7 mouse cellular contexts compared by ENCODE assay signal in genomic region chr7:19381377-19382165, GRCm38 (mm10). TPM values are rescaled to one million over a fixed set of nuclear protein-coding genes. Genes with fewer than 3 reads are reported as not detected.
DNase-seq lines count a peak whose midpoint lies in the region; ATAC-seq and TF ChIP-seq lines count a peak whose summit lies in the region.

Ercc2 (plus strand) TSS chr7:19382010.

- peak; percentile 19; the same call in 1 of the 2 replicates for TF ChIP-seq POLR2A in small intestine, adult 2 months (IDR thresholded peaks at IDR 0.05; ENCODE audit: low read depth, low read length)

- DNase-seq in adrenal gland, postnatal 10 days, result peak; percentile 99
- DNase-seq in embryonic facial prominence, embryonic 10.5 days (ENCODE audit: low spot score), result peak; percentile 100
- no peak for DNase-seq in gonadal fat pad, adult 2 months (ENCODE audit: low read depth)
- DNase-seq in left cerebral cortex, postnatal 4 days, result peak; percentile 99

- intact Hi-C loops in left cerebral cortex, postnatal 4 days (cut with DNase I), result no loop called here

- no peaks in the 10 kb centered on the region for H3K9me3 ChIP-seq in embryonic facial prominence, embryonic 10.5 days
- H3K9me3 ChIP-seq in intestine, postnatal 0 days (ENCODE audit: control insufficient read depth), result no peaks in the 10 kb centered on the region
- H3K9me3 ChIP-seq in midbrain, embryonic 12.5 days, result no peaks in the 10 kb centered on the region

- peak within 1 kb of the TSS; percentile 74 for H3K9ac ChIP-seq in intestine, postnatal 0 days (ENCODE audit: low read depth, low read length)
- H3K9ac ChIP-seq in midbrain, embryonic 12.5 days (replicated peaks), result peak within 1 kb of the TSS; percentile 95

- H3K4me2 ChIP-seq in intestine, postnatal 0 days (replicated peaks; ENCODE audit: low read depth), result peak within 1 kb of the TSS; percentile 94
- peak within 1 kb of the TSS; percentile 76 for H3K4me2 ChIP-seq in midbrain, embryonic 12.5 days (replicated peaks)

- H3K4me1 ChIP-seq in embryonic facial prominence, embryonic 10.5 days, result peaks cover 15% of the 10 kb centered on the region
- H3K4me1 ChIP-seq in intestine, postnatal 0 days (replicated peaks; ENCODE audit: control insufficient read depth, insufficient read depth, low read length), result no peaks in the 10 kb centered on the region
- H3K4me1 ChIP-seq in midbrain, embryonic 12.5 days, result peaks cover 16% of the 10 kb centered on the region
- no peaks in the 10 kb centered on the region for H3K4me1 ChIP-seq in small intestine, adult 2 months (ENCODE audit: control insufficient read depth, insufficient read depth, insufficient read length, low read length)

- no peaks in the 10 kb centered on the region for H3K27me3 ChIP-seq in embryonic facial prominence, embryonic 10.5 days (replicated peaks; ENCODE audit: low read depth, poor library complexity, severe bottlenecking)
- no peaks in the 10 kb centered on the region for H3K27me3 ChIP-seq in intestine, postnatal 0 days (replicated peaks; ENCODE audit: control insufficient read depth, insufficient read depth, low read length)
- H3K27me3 ChIP-seq in midbrain, embryonic 12.5 days, result no peaks in the 10 kb centered on the region
- H3K27me3 ChIP-seq in small intestine, adult 2 months (ENCODE audit: control insufficient read depth, insufficient read depth, low read length), result no peaks in the 10 kb centered on the region

- peak within 1 kb of the TSS; percentile 84 for H3K27ac ChIP-seq in embryonic facial prominence, embryonic 10.5 days (replicated peaks)
- peak within 1 kb of the TSS; percentile 35; the same call in 1 of the 2 replicates for H3K27ac ChIP-seq in intestine, postnatal 0 days (ENCODE audit: low read depth, low read length)
- H3K27ac ChIP-seq in midbrain, embryonic 12.5 days (replicated peaks), result peak within 1 kb of the TSS; percentile 58
- no peak within 1 kb of the TSS for H3K27ac ChIP-seq in small intestine, adult 2 months (ENCODE audit: insufficient read depth, low read depth, low read length)

- peak within 1 kb of the TSS; percentile 98 for H3K4me3 ChIP-seq in embryonic facial prominence, embryonic 10.5 days
- H3K4me3 ChIP-seq in intestine, postnatal 0 days (ENCODE audit: low read depth, low read length), result peak within 1 kb of the TSS; percentile 89
- peak within 1 kb of the TSS; percentile 96 for H3K4me3 ChIP-seq in midbrain, embryonic 12.5 days
- H3K4me3 ChIP-seq in small intestine, adult 2 months (ENCODE audit: low read depth, low read length), result peak within 1 kb of the TSS; percentile 90

- H3K36me3 ChIP-seq in embryonic facial prominence, embryonic 10.5 days (replicated peaks), result peaks cover 42% of the 10 kb centered on the region
- peaks cover 16% of the 10 kb centered on the region for H3K36me3 ChIP-seq in intestine, postnatal 0 days (ENCODE audit: control insufficient read depth, insufficient read depth)
- H3K36me3 ChIP-seq in midbrain, embryonic 12.5 days, result peaks cover 27% of the 10 kb centered on the region
- H3K36me3 ChIP-seq in small intestine, adult 2 months (ENCODE audit: control insufficient read depth, insufficient read depth, low read length), result peaks cover 15% of the 10 kb centered on the region

- no peak for TF ChIP-seq CTCF in intestine, postnatal 0 days (IDR thresholded peaks at IDR 0.05; ENCODE audit: low read depth)
- no peak for TF ChIP-seq CTCF in small intestine, adult 2 months (IDR thresholded peaks at IDR 0.05; ENCODE audit: extremely low read depth, insufficient read length, insufficient replicate concordance, low read depth, low read length)

- peak; percentile 97 for ATAC-seq in intestine, postnatal 0 days
- peak; percentile 97 for ATAC-seq in midbrain, embryonic 12.5 days (ENCODE audit: low FRiP score, low read depth)

- 6% methylated on average over 47 of the region's 48 CpGs for WGBS in embryonic facial prominence, embryonic 10.5 days
- 5% methylated on average over 48 of the region's 48 CpGs for WGBS in intestine, postnatal 0 days
- 6% methylated on average over 47 of the region's 48 CpGs for WGBS in midbrain, embryonic 12.5 days
- 5% methylated on average over 48 of the region's 48 CpGs for WGBS in small intestine, adult 2 months

RNA-seq across cellular contexts. Expression of gene Ercc2, which starts in this region (rescaled TPM):
- total RNA-seq in adrenal gland, postnatal 10 days (2021), result 10 to 100 TPM; 18.8 to 29.0 TPM
- 28.1 and 28.8 TPM in 2 replicates for polyA plus RNA-seq in embryonic facial prominence, embryonic 10.5 days (2016; fragmentation: Nextera tagmentation; extraction: Ambion mirVana)
- 32.0 and 47.0 TPM in 2 replicates for polyA plus RNA-seq in gonadal fat pad, adult 2 months (2012; rRNA removed)
- polyA plus RNA-seq in intestine, postnatal 0 days (2015; fragmentation: Nextera tagmentation; extraction: Ambion mirVana), result 6.2 and 8.7 TPM in 2 replicates
- 10 to 100 TPM; 46.1 to 62.8 TPM for total RNA-seq in left cerebral cortex, postnatal 4 days (2021)
- polyA plus RNA-seq in midbrain, embryonic 12.5 days (2016; fragmentation: Nextera tagmentation; extraction: Ambion mirVana), result 27.5 and 30.3 TPM in 2 replicates
- 21.0 and 31.2 TPM in 2 replicates for polyA plus RNA-seq in small intestine, adult 2 months (2012; rRNA removed)
